Mouse (Mus musculus): ENCODE data around the gene Akp3. TPM values are rescaled to one million over a fixed set of nuclear protein-coding genes. Genes with fewer than 3 reads are reported as not detected.

Akp3 gene
- polyA plus RNA-seq, 1 experiment from 2014 or later: not detected

Other genes with a start within 250 kb of the Akp3 start
- not detected in 2 replicates for gene Alppl2, start 35.0 kb upstream of the Akp3 start, polyA plus RNA-seq (2016; fragmentation: Nextera tagmentation; extraction: Ambion mirVana)
- not detected in 2 replicates for gene Alpi, start 23.4 kb upstream of the Akp3 start, polyA plus RNA-seq (2016; fragmentation: Nextera tagmentation; extraction: Ambion mirVana)
- gene Ecel1, start 31.5 kb downstream of the Akp3 start, polyA plus RNA-seq (2016; fragmentation: Nextera tagmentation; extraction: Ambion mirVana): 7.5 and 8.8 TPM in 2 replicates
- 0.08 and 0.17 TPM in 2 replicates for gene Prss56, start 58.3 kb downstream of the Akp3 start, polyA plus RNA-seq (2016; fragmentation: Nextera tagmentation; extraction: Ambion mirVana)
- not detected in 2 replicates for gene Chrnd, start 65.6 kb downstream of the Akp3 start, polyA plus RNA-seq (2016; fragmentation: Nextera tagmentation; extraction: Ambion mirVana)
- not detected in 2 replicates for gene Chrng, start 79.7 kb downstream of the Akp3 start, polyA plus RNA-seq (2016; fragmentation: Nextera tagmentation; extraction: Ambion mirVana)
- 147 and 148 TPM in 2 replicates for gene Eif4e2, start 88.9 kb downstream of the Akp3 start, polyA plus RNA-seq (2016; fragmentation: Nextera tagmentation; extraction: Ambion mirVana)
- 0.54 and 0.58 TPM in 2 replicates for gene Efhd1, start 139.4 kb downstream of the Akp3 start, polyA plus RNA-seq (2016; fragmentation: Nextera tagmentation; extraction: Ambion mirVana)
- gene Gigyf2, start 202.0 kb downstream of the Akp3 start, polyA plus RNA-seq (2016; fragmentation: Nextera tagmentation; extraction: Ambion mirVana): 64.3 and 71.7 TPM in 2 replicates

Measured in midbrain, embryonic 12.5 days (tissue).